Mouse (Mus musculus) cerebral cortex, adult 2 months (tissue): Measurements from ENCODE around the gene Thap4.

Experiments
- WGBS: fragments of 180-500 bp; shearing (Covaris S2); methylation state at CpG from one replicate; pipeline ENCODE4 v1.1.7; 2018; 5-methylcytosine and 5-hydroxymethylcytosine counted together

Thap4 gene

DNA sequence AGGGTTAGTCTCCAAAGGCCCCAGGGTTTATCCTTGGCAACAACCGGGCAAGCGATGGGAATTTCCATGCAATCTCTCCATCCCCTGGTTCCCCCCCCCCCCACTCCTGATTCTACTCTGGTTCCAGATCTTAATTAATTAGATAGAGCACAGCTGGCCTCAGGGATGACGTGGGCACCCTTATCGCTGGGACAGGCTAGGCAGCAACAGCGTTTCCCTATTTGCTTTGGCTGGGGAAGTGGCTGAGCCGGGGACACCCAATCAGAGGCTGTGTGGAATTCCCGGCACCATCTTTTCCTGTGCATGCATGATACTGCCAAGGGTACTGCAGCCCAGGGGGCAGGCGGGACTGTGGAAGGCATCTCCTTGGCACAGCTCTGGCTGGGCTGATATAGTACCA, 66.5 kb downstream of the Thap4 start:
- WGBS, result 70% methylated on average over 8 of the region's 8 CpGs

DNA sequence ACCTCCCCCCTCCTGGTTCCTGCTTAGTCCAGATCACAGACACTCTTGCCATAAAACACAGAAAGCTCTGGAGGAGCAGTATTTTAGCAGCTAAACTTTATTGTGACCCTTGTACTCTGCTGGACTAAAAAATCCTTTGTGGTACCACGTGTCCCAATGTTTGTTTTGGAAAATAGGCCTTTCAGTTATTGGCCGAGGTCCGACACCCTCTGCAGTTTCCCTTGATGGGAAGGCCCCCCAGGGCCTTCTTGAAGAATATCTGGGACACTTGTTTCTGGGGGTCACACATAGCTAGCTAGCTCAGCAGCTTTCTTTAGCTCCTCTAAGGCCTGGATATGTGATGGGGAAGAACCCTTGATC, 67.7 kb downstream of the Thap4 start:
- WGBS, result 51% methylated on average over 3 of the region's 3 CpGs

DNA sequence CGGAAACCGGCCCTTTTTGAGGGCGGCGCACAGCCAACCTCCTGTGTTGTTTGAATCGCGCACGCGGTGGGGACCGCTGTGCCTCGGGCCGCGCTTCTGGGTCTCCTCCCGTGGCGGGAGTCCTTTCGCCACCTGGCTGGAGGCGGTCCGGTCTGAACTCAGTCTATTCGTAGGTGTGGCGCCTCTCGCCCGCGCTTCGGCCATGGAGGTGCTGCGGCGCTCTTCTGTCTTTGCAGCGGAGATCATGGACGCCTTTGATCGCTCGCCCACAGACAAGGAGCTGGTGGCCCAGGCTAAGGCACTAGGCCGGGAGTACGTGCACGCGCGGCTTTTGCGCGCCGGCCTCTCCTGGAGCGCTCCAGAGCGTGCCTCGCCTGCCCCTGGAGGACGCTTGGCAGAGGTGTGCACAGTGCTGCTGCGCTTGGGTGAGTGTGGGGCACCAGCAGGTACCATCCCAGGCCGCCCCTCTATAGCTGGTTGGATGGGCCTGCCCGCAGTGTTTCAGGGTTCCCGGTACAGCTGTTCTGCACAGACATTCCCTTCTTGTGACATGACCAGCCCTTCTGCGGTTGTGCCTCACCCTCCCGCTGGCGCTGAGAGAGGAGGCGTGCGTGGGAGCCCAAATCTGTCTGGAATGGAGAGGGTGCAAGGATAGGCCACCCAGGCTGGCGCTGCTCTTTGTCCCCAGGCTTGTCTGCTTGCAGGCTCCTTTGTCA, 68.3 kb downstream of the Thap4 start:
- WGBS, result 2% methylated on average over 51 of the region's 51 CpGs

- WGBS, result under 1% methylated on average over 78 of the region's 78 CpGs
These were observed 69.0 kb downstream of the Thap4 start, which contains the start of gene Bok for GRCm38 (mm10) chr1:93685401-93686244. Gene Bok, plus strand, starts transcription at chr1:93685660.

DNA sequence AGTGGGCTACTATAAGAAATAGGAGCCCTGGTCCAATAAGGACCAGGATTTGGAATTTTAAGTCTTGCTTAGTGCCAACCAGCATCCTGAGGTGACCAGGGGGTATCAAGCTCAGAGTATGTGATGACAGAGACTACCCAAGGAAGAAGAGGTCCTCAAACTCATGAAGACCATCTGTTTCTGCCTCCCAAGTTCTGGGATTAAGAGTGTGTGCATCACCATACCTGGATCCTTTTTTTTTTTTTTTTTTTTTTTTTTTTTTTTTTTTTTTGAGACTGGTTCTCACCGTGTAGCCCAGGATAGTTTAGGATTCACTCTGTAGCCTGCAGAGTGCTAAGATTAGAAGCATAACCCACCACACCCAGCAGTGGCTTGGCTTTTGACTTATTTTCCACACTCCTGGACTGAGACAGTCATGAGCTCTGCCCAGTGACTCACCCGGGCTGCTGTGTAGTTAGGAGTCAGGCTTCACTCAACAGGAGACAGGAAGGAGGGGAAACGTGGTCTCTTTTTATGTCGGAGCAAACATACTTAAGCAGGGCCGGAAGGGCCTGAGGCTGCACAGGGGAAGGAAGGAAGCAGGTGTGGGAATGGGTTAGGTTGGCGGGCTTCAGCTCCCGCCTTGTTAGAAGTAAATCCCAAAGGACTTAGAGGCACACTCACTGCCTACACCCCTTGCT, 74.6 kb downstream of the Thap4 start:
- WGBS, result 71% methylated on average over 7 of the region's 7 CpGs

DNA sequence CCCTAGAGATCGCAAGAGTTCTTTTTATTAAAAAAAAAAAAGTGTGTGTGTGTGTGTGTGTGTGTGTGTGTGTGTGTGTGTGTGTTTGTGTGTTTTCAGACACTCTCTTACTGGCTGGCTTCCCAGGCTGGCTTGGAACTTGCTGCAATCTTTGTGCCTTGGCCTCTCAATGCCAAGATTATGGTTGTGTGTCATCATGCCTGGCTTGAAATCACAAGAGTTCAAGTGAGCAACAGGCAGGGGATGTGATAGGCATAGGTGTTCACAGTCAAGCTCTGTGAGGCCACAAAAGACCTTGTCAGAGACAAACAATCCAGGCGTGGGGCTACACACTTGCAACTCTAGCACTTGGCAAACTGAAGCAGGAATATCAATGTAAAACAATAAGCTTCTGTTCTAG, 76.3 kb downstream of the Thap4 start:
- WGBS, result 41% methylated on average over 2 of the region's 2 CpGs

- WGBS, result 95% methylated on average over 5 of the region's 5 CpGs
These were observed 82.0 kb downstream of the Thap4 start for GRCm38 (mm10) chr1:93672682-93673081.

GRCm38 (mm10) chr1:93668791-93669548, 85.7 kb downstream of the Thap4 start:
- WGBS, result 14% methylated on average over 17 of the region's 17 CpGs

DNA sequence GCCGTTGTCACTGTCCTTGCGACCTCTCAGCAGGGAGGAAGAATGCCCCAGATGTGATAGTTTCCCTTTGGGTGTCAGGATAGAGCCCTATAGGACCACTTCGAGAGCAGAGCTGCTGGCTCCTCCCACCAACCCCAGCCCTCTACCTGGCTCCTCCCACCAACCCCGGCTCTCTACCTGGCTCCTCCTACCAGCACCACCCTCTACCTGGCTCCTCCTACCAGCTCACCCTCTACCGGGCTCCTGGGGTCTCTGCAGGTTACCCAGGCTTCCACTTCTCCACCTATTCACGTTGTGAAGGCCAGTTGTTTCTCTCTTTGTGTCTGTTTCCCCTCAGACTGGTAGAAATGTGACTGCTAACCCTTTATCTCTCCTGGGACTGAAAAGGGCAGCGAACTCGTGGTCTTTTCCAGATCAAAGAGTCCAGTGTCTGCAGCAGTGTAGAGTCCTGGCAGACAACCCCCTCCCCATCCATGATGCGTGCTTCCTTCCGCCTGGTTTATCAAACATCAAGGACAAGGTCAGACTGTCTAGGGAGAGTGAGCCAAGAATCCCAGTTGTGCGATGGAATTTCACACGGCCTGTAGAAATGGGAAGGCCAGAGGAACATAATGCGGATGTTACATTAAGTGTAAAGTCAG, 86.8 kb downstream of the Thap4 start:
- 45% methylated on average over 13 of the region's 13 CpGs for WGBS

GRCm38 (mm10) chr1:93658559-93658958, 96.1 kb downstream of the Thap4 start, which contains the start of gene Stk25:
Gene Stk25, minus strand, starts transcription at chr1:93658659.

GRCm38 (mm10) chr1:93657025-93657360, 97.7 kb downstream of the Thap4 start:
- WGBS, result 91% methylated on average over 5 of the region's 5 CpGs

DNA sequence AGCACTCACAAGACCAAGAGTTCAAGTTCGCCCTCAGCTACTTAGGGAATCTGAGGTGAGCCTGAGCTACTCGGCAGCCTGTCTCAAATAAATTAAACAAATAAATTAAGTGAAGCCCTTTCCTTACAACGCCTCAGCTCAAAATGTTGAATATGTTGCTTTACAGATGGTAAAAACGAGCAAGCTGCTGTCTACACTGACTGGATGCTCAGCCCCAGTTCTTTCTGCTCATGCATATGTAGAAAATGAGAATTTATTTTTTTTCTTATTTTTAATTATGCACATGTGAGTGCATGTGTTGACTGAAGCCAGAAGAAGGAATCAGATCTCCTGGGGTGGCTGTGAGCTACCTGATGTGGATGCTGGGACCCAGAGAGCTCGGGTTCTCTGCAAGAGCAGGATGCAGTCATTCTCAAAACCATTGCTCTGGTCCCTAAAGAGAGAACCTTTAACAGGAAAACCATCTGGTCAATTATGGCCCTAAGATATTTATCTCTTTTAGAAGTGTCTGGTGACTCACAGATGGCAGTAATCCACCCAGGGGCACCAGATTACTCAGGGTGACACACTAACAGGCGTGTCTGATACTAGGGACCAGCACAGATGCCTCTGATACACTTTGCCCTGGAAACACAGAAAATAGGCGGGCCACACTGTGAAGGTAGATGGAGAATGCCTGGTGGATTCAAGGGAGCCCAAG, 98.2 kb downstream of the Thap4 start:
- WGBS, result 78% methylated on average over 7 of the region's 7 CpGs

GRCm38 (mm10) chr1:93654798-93655197, 99.9 kb downstream of the Thap4 start:
- WGBS, result 89% methylated on average over 2 of the region's 2 CpGs

DNA sequence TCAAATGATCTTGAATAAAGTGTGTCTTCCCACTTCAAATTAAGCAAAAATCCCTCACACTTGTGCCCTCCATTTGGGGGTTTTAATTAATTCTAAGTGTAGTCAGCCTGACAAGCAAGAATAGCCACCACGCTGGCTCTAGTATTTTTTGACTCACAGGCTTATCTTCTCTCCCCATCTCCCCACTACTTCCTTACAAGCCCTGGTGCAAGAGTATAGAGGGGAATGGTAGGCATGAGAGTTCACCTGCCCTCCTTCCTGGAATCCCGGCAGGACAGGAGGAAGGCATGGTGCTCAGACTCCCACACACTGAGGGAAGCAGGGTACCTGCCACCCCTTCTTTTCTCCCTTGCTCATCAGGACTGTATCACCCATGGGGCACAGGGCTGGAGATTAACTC, 100.4 kb downstream of the Thap4 start:
- WGBS, result 45% methylated on average over 2 of the region's 2 CpGs
